Mouse (Mus musculus) embryonic facial prominence, embryonic 11.5 days (tissue): ENCODE results near the gene Calhm6. TPM values are rescaled to one million over a fixed set of nuclear protein-coding genes. Genes with fewer than 3 reads are reported as not detected.

Experiments used
- ATAC-seq: fragments of 200-750 bp; cut with Nextera tagmentation; replicated peaks from 2 replicates; pipeline ENCODE4 v1.8.0; 2017; ENCODE audit warnings: low read depth; ENCODE audit not compliant: insufficient number of reproducible peaks, low FRiP score, low TSS enrichment
- DNase-seq: peaks from one replicate; pipeline ENCODE4 v3.0.0-alpha.2; 2015; ENCODE audit warnings: low spot score
- H3K27ac ChIP-seq: fragments of 300-500 bp; sonication (generic); replicated peaks from 2 replicates; pipeline ENCODE4 v1.5.1; 2014; ENCODE audit warnings: mild to moderate bottlenecking, low read depth, low read length, control low read depth
- H3K27me3 ChIP-seq: fragments of 300-500 bp; sonication (generic); 2 replicates; pipeline ENCODE4 v1.6.1; 2014; ENCODE audit warnings: mild to moderate bottlenecking, low read length, moderate library complexity, mixed read lengths; ENCODE audit not compliant: control insufficient read depth, insufficient read depth
- H3K36me3 ChIP-seq: fragments of 300-500 bp; sonication (generic); replicated peaks from 2 replicates; pipeline ENCODE4 v1.6.1; 2014; ENCODE audit warnings: low read depth, mild to moderate bottlenecking, low read length, moderate library complexity, mixed read lengths; ENCODE audit not compliant: control insufficient read depth, insufficient read depth
- H3K4me1 ChIP-seq: fragments of 300-500 bp; sonication (generic); 2 replicates; pipeline ENCODE4 v1.6.1; 2014; ENCODE audit warnings: low read length, mixed read lengths; ENCODE audit not compliant: control insufficient read depth, insufficient read depth
- H3K4me2 ChIP-seq: fragments of 300-500 bp; sonication (generic); 2 replicates; pipeline ENCODE4 v1.6.1; 2014; ENCODE audit warnings: low read depth, mild to moderate bottlenecking, control low read depth, low read length, moderate library complexity
- H3K4me3 ChIP-seq: fragments of 300-500 bp; sonication (generic); 2 replicates; pipeline ENCODE4 v1.5.1; 2014; ENCODE audit warnings: low read depth, low read length, control low read depth
- H3K9ac ChIP-seq: fragments of 300-500 bp; sonication (generic); replicated peaks from 2 replicates; pipeline ENCODE4 v1.6.1; 2014; ENCODE audit warnings: mild to moderate bottlenecking, control low read depth, low read length
- H3K9me3 ChIP-seq: fragments of 300-500 bp; sonication (generic); replicated peaks from 2 replicates; pipeline ENCODE4 v1.6.1; 2016; ENCODE audit warnings: mild to moderate bottlenecking, low read length, inconsistent platforms, mixed read lengths; ENCODE audit not compliant: control insufficient read depth
- WGBS: fragments of 180-500 bp; shearing (Covaris S2); extraction: QIAGEN DNeasy Blood & Tissue Kit; methylation state at CpG from one replicate; pipeline ENCODE4 v1.1.7; 2014; 5-methylcytosine and 5-hydroxymethylcytosine counted together
- polyA plus RNA-seq: library from polyadenylated mRNA; unstranded; fragments of >200 nt; fragmentation: Nextera tagmentation; extraction: Ambion mirVana; gene quantifications from 2 replicates; pipeline ENCODE4 v1.2.1, GENCODE M21; 2014

The Calhm6 gene
- polyA plus RNA-seq, 1 experiment from 2014 or later: 0.95 TPM

- Histone ChIP-seq H3K36me3 (no peaks in the 10 kb centered on the region), H3K4me2 (no peak overlapping the region), H3K9ac (no peak overlapping the region), H3K9me3 (no peaks in the 10 kb centered on the region), H3K4me1 (no peaks in the 10 kb centered on the region), H3K4me3 (no peak overlapping the region), H3K27ac (no peak overlapping the region), H3K27me3 (no peaks in the 10 kb centered on the region)
- 65% methylated on average over 2 of the region's 2 CpGs for WGBS
- ATAC-seq: no peak
- no peak for DNase-seq
Observed at GRCm38 (mm10) chr10:34095147-34095546, 32.6 kb downstream of the Calhm6 start.

- H3K27me3 ChIP-seq: no peaks in the 10 kb centered on the region
- H3K9me3 ChIP-seq: no peaks in the 10 kb centered on the region
- DNase-seq (no peak), ATAC-seq (no peak)
- no peak overlapping the region for H3K4me2 ChIP-seq
- 78% methylated on average over 5 of the region's 5 CpGs for WGBS
- no peaks in the 10 kb centered on the region for H3K36me3 ChIP-seq
- no peak overlapping the region for H3K9ac ChIP-seq
- H3K4me1 ChIP-seq: no peaks in the 10 kb centered on the region
- H3K27ac ChIP-seq: no peak overlapping the region
- no peak overlapping the region for H3K4me3 ChIP-seq
Observed at GRCm38 (mm10) chr10:34091888-34092287, 35.9 kb downstream of the Calhm6 start.

GRCm38 (mm10) chr10:34090481-34090880 is 37.3 kb downstream of the Calhm6 start:
- no peak overlapping the region for H3K9ac ChIP-seq
- no peak overlapping the region for H3K4me3 ChIP-seq
- H3K36me3 ChIP-seq: no peaks in the 10 kb centered on the region
- ATAC-seq (no peak), DNase-seq (no peak)
- H3K27me3 ChIP-seq: no peaks in the 10 kb centered on the region
- no peaks in the 10 kb centered on the region for H3K9me3 ChIP-seq
- WGBS: 95% methylated on average over 1 of the region's 1 CpGs
- H3K27ac ChIP-seq: no peak overlapping the region
- H3K4me2 ChIP-seq: no peak overlapping the region
- H3K4me1 ChIP-seq: no peaks in the 10 kb centered on the region

GRCm38 (mm10) chr10:34089517-34089916 is 38.3 kb downstream of the Calhm6 start:
- no peak for ATAC-seq
- 54% methylated on average over 3 of the region's 3 CpGs for WGBS

GRCm38 (mm10) chr10:34088515-34088914 is 39.3 kb downstream of the Calhm6 start:
- DNase-seq: no peak
- Histone ChIP-seq H3K4me2 (no peak overlapping the region), H3K9me3 (no peaks in the 10 kb centered on the region), H3K9ac (no peak overlapping the region), H3K4me3 (no peak overlapping the region), H3K4me1 (no peaks in the 10 kb centered on the region), H3K27ac (no peak overlapping the region), H3K27me3 (no peaks in the 10 kb centered on the region), H3K36me3 (no peaks in the 10 kb centered on the region)
- 88% methylated on average over 2 of the region's 2 CpGs for WGBS
- ATAC-seq: no peak

More at GRCm38 (mm10) chr10:34089517-34089916, 38.3 kb downstream of the Calhm6 start:
- Histone ChIP-seq H3K4me1 (no peaks in the 10 kb centered on the region), H3K9me3 (no peaks in the 10 kb centered on the region), H3K4me3 (no peak overlapping the region), H3K27ac (no peak overlapping the region), H3K27me3 (no peaks in the 10 kb centered on the region), H3K9ac (no peak overlapping the region), H3K4me2 (no peak overlapping the region), H3K36me3 (no peaks in the 10 kb centered on the region)
- no peak for DNase-seq

- Histone ChIP-seq H3K9me3 (no peaks in the 10 kb centered on the region), H3K9ac (no peak overlapping the region), H3K4me2 (no peak overlapping the region), H3K27ac (no peak overlapping the region), H3K4me1 (no peaks in the 10 kb centered on the region), H3K27me3 (no peaks in the 10 kb centered on the region), H3K36me3 (no peaks in the 10 kb centered on the region), H3K4me3 (no peak overlapping the region)
- DNase-seq: no peak
- no peak for ATAC-seq
- 90% methylated on average over 1 of the region's 1 CpGs for WGBS
Observed at GRCm38 (mm10) chr10:34086514-34086913, 41.3 kb downstream of the Calhm6 start.

Other genes with a start within 250 kb of the Calhm6 start
- gene Rsph4a, start 222.9 kb downstream of the Calhm6 start, polyA plus RNA-seq: 0.06 TPM in 1 of 2 replicates, not detected in the other
- gene Zup1, start 176.7 kb downstream of the Calhm6 start, polyA plus RNA-seq: 26.2 and 27.9 TPM in 2 replicates
- gene Rwdd1, start 108.4 kb downstream of the Calhm6 start, polyA plus RNA-seq: 180 and 196 TPM in 2 replicates
- not detected in 2 replicates for gene Trappc3l, start 90.4 kb downstream of the Calhm6 start, polyA plus RNA-seq
- gene Calhm4, start 83.7 kb downstream of the Calhm6 start, polyA plus RNA-seq: not detected in 2 replicates
- 0.18 and 0.26 TPM in 2 replicates for gene Calhm5, start 31.5 kb downstream of the Calhm6 start, polyA plus RNA-seq
- 45.1 and 47.2 TPM in 2 replicates for gene Dse, start 79.7 kb upstream of the Calhm6 start, polyA plus RNA-seq
- 61.3 and 61.9 TPM in 2 replicates for gene Tspyl1, start 154.2 kb upstream of the Calhm6 start, polyA plus RNA-seq
- 15.7 and 16.5 TPM in 2 replicates for gene Tspyl4, start 169.5 kb upstream of the Calhm6 start, polyA plus RNA-seq